Mouse (Mus musculus) megakaryocyte progenitor cell, adult 5-6 weeks (primary cell): ENCODE results near the gene Golga5. TPM values are rescaled to one million over a fixed set of nuclear protein-coding genes. Genes with fewer than 3 reads are reported as not detected.
A peak's percentile ranks its signal among the peaks of the same experiment; 100 is the strongest.
"Not testable (repeated sequence)": the region's sequence is repeated elsewhere in the genome, so short reads cannot be mapped to it uniquely, and the experiment has no call there.

Experiments
- ATAC-seq: replicated peaks from 2 replicates; pipeline ENCODE4 v1.8.0; 2016; ENCODE audit warnings: mild to moderate bottlenecking, moderate TSS enrichment, inconsistent platforms; ENCODE audit not compliant: poor library complexity
- total RNA-seq, 2 experiments: library from RNA; stranded (forward) in 1 of 2; stranded (reverse) in 1 of 2; fragments of 157-497, 149-512 nt in 1 of 2; fragments of 200-1000 nt in 1 of 2; gene quantifications; 2 replicates each; pipeline versions ENCODE4 v1.2.3 to v1.2.4; 2015 to 2017

Golga5 gene
- total RNA-seq, 2 experiments from 2014 or later: 28.8 to 69.0 TPM

- peak; percentile 29 for ATAC-seq
Measured at GRCm38 (mm10) chr12:102443676-102444075, 25.3 kb upstream of the Golga5 start.

- peak; percentile 90 for ATAC-seq
Measured at GRCm38 (mm10) chr12:102445436-102445835, 23.5 kb upstream of the Golga5 start.

- no peak for ATAC-seq
Measured at GRCm38 (mm10) chr12:102450437-102450836, 18.5 kb upstream of the Golga5 start.

- peak; percentile 75 for ATAC-seq
Measured at GRCm38 (mm10) chr12:102451126-102451851, 17.6 kb upstream of the Golga5 start.

- ATAC-seq: peak; percentile 31
Measured at GRCm38 (mm10) chr12:102453581-102453980, 15.4 kb upstream of the Golga5 start.

GRCm38 (mm10) chr12:102456467-102457193, 12.3 kb upstream of the Golga5 start:
- ATAC-seq: peak; percentile 26; the same call in 1 of the 2 replicates

- ATAC-seq: no peak
Measured at GRCm38 (mm10) chr12:102460014-102460413, 8.9 kb upstream of the Golga5 start.

GRCm38 (mm10) chr12:102461177-102461576, 7.8 kb upstream of the Golga5 start:
- peak; percentile 72 for ATAC-seq

GRCm38 (mm10) chr12:102464650-102465049, 4.3 kb upstream of the Golga5 start:
- ATAC-seq: no peak

GRCm38 (mm10) chr12:102468136-102468535, 799 bp upstream of the Golga5 start:
- no peak for ATAC-seq

- ATAC-seq: no peak
Measured at GRCm38 (mm10) chr12:102474411-102474810, 5.5 kb downstream of the Golga5 start.

- ATAC-seq: no peak
Measured at GRCm38 (mm10) chr12:102480481-102480880, 11.5 kb downstream of the Golga5 start.

- no peak for ATAC-seq
Measured at GRCm38 (mm10) chr12:102484946-102485345, 16.0 kb downstream of the Golga5 start.

- ATAC-seq: no peak
Measured at GRCm38 (mm10) chr12:102491911-102492310, 23.0 kb downstream of the Golga5 start.

- not testable (repeated sequence) for ATAC-seq
Measured at GRCm38 (mm10) chr12:102495754-102496153, 26.8 kb downstream of the Golga5 start.

- ATAC-seq: 0 out of 2 replicates have a peak, but pooled peaks have one; percentile 17
Measured at GRCm38 (mm10) chr12:102497905-102498304, 29.0 kb downstream of the Golga5 start.

GRCm38 (mm10) chr12:102498726-102499125, 29.8 kb downstream of the Golga5 start:
- no peak for ATAC-seq

GRCm38 (mm10) chr12:102499210-102499609, 30.3 kb downstream of the Golga5 start:
- no peak for ATAC-seq

- peak; percentile 64 for ATAC-seq
Measured at GRCm38 (mm10) chr12:102499723-102500122, 30.8 kb downstream of the Golga5 start.

- peak; percentile 67 for ATAC-seq
Measured at GRCm38 (mm10) chr12:102501038-102501437, 32.1 kb downstream of the Golga5 start.

- 0 out of 2 replicates have a peak, but pooled peaks have one; percentile 8 for ATAC-seq
Measured at GRCm38 (mm10) chr12:102501848-102502595, 33.1 kb downstream of the Golga5 start.
